Mouse (Mus musculus): ENCODE data around the gene Tk2.
A peak's percentile ranks its signal among the peaks of the same experiment; 100 is the strongest.

Gene Tk2

GRCm38 (mm10) chr8:104219806-104220205 is 28.6 kb downstream of the Tk2 start:
- peak; percentile 89 for DNase-seq (ENCODE audit: low spot score)

- peak; percentile 48 for DNase-seq (ENCODE audit: low spot score)
Observed at GRCm38 (mm10) chr8:104219079-104219478, 29.3 kb downstream of the Tk2 start.

- no peak for DNase-seq (ENCODE audit: low spot score)
Observed at GRCm38 (mm10) chr8:104217601-104218000, 30.8 kb downstream of the Tk2 start.

- no peak for DNase-seq (ENCODE audit: low spot score)
Observed at GRCm38 (mm10) chr8:104205292-104205691, 43.1 kb downstream of the Tk2 start.

- no peak for DNase-seq (ENCODE audit: low spot score)
Observed at GRCm38 (mm10) chr8:104202320-104202719, 46.0 kb downstream of the Tk2 start.

- DNase-seq (ENCODE audit: low spot score): no peak
Observed at GRCm38 (mm10) chr8:104201622-104202021, 46.7 kb downstream of the Tk2 start.

- DNase-seq (ENCODE audit: low spot score): no peak
Observed at GRCm38 (mm10) chr8:104199802-104200201, 48.6 kb downstream of the Tk2 start.

- peak; percentile 66 for DNase-seq (ENCODE audit: low spot score)
Observed at GRCm38 (mm10) chr8:104191496-104191895, 56.9 kb downstream of the Tk2 start.

- no peak for DNase-seq (ENCODE audit: low spot score)
Observed at GRCm38 (mm10) chr8:104190777-104191468, 57.4 kb downstream of the Tk2 start.

GRCm38 (mm10) chr8:104188459-104188858 is 59.9 kb downstream of the Tk2 start:
- no peak for DNase-seq (ENCODE audit: low spot score)

GRCm38 (mm10) chr8:104187622-104188021 is 60.7 kb downstream of the Tk2 start:
- no peak for DNase-seq (ENCODE audit: low spot score)

GRCm38 (mm10) chr8:104186827-104187226 is 61.5 kb downstream of the Tk2 start:
- DNase-seq (ENCODE audit: low spot score): no peak

- DNase-seq (ENCODE audit: low spot score): no peak
Observed at GRCm38 (mm10) chr8:104184905-104185304, 63.5 kb downstream of the Tk2 start.

- DNase-seq (ENCODE audit: low spot score): no peak
Observed at GRCm38 (mm10) chr8:104177054-104177453, 71.3 kb downstream of the Tk2 start.

Measured in embryo, embryonic 10 days (tissue).